Mouse (Mus musculus): ENCODE measurements around the gene Mrtfb. TPM values are rescaled to one million over a fixed set of nuclear protein-coding genes. Genes with fewer than 3 reads are reported as not detected.

Gene Mrtfb
- polyA plus RNA-seq, 2 experiments, result 1.1 to 3.3 TPM

DNA sequence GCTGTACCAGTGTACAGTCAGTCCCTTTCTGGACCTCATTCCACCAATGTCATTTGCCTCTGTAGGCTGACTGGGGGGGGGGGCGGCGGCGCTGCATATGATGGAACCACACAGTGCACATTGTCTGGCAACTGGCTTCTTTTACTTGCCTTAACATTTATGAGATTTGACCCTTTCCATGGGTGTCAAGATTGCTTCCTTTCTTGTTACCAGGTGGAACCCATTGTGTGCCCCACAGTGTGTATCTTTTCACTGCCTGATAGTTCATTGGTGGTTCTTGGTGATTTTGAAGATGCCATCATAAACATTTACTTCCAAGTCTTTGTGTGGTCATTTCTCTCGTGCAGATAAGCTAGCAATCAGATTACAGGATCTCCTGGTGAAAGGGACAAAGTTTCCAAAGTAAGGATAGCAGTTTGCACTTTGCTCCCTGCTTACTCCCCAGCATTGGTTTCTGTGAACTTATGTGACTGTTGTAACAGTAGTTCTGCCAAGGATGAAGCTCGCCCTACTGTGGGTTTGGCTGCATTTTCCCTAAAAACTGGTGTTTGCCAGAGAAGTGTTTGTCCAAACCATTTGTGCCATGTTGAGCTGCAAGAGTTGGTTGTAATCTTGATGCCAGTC lies 56.9 kb downstream of the Mrtfb start:
- peaks cover 0 to 7% of the 10 kb centered on the region in 2 experiments; a peak in 2 of 4 replicates for H3K4me1 ChIP-seq (replicated peaks; ENCODE audit: control insufficient read depth in 2 of 2, insufficient read depth in 2 of 2, low read length in 1 of 2)
- no peaks in the 10 kb centered on the region for H3K36me3 ChIP-seq (replicated peaks; ENCODE audit: control insufficient read depth, insufficient read depth, low read depth)
- no peaks in the 10 kb centered on the region for H3K9me3 ChIP-seq (ENCODE audit: control insufficient read depth, low read length)
- no peak overlapping the region for H3K4me2 ChIP-seq (ENCODE audit: low read depth)
- ATAC-seq (ENCODE audit: insufficient read depth) (no peak), DNase-seq (ENCODE audit: low read depth in 3 of 3, low spot score in 3 of 3) (no peak)
- WGBS (ENCODE audit: insufficient replicate concordance), result 61% methylated on average over 5 of the region's 5 CpGs
- no peak overlapping the region for H3K27ac ChIP-seq
- H3K9ac ChIP-seq (replicated peaks), result no peak overlapping the region
- no peaks in the 10 kb centered on the region for H3K27me3 ChIP-seq (ENCODE audit: control insufficient read depth, insufficient read depth, low read length)
- TF ChIP-seq EP300 (IDR thresholded peaks at IDR 0.05; ENCODE audit: low read depth), result no peak
- no peak for TF ChIP-seq CTCF (IDR thresholded peaks at IDR 0.05; ENCODE audit: low read depth)
- H3K4me3 ChIP-seq (ENCODE audit: insufficient read depth in 1 of 2, low read depth in 2 of 2, low read length in 2 of 2), result no peak overlapping the region

DNA sequence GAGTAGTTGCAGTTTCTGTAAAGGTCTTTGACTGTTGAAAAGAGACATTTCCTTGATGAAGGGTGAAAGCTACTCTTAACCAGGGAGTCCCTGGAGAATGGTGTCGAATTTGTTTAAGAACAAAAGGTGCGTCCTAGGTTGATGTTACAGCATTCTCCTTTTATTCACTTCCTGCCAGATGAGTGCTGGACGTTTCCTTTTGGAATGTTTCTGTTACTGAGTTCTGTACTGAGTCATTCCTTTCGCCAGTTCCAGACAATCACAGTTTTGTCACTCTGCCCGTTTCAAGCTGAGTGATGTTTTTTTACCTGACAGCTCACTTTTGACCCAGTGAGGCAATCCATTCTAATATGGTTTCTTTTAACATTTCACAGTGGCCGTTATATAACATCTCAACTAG lies 67.5 kb downstream of the Mrtfb start:
- Histone ChIP-seq H3K9ac (replicated peaks) (no peak overlapping the region), H3K27ac (no peak overlapping the region), H3K9me3 (ENCODE audit: control insufficient read depth, low read length) (no peaks in the 10 kb centered on the region), H3K36me3 (replicated peaks; ENCODE audit: control insufficient read depth, insufficient read depth, low read depth) (no peaks in the 10 kb centered on the region), H3K4me2 (ENCODE audit: low read depth) (no peak overlapping the region), H3K4me1 (replicated peaks; ENCODE audit: control insufficient read depth in 2 of 2, insufficient read depth in 2 of 2, low read length in 1 of 2) (peaks cover 0 to 3% of the 10 kb centered on the region in 2 experiments; a peak in 1 of 4 replicates), H3K4me3 (ENCODE audit: insufficient read depth in 1 of 2, low read depth in 2 of 2, low read length in 2 of 2) (no peak overlapping the region), H3K27me3 (ENCODE audit: control insufficient read depth, insufficient read depth, low read length) (no peaks in the 10 kb centered on the region)
- no peak for DNase-seq (ENCODE audit: low read depth in 3 of 3, low spot score in 3 of 3)
- no peak for ATAC-seq (ENCODE audit: insufficient read depth)
- WGBS (ENCODE audit: insufficient replicate concordance), result 55% methylated on average over 6 of the region's 6 CpGs
- no peak for TF ChIP-seq CTCF (IDR thresholded peaks at IDR 0.05; ENCODE audit: low read depth)
- no peak for TF ChIP-seq EP300 (IDR thresholded peaks at IDR 0.05; ENCODE audit: low read depth)

- WGBS (ENCODE audit: insufficient replicate concordance), result 61% methylated on average over 3 of the region's 3 CpGs
- DNase-seq (ENCODE audit: low read depth in 3 of 3, low spot score in 3 of 3) (no peak), ATAC-seq (ENCODE audit: insufficient read depth) (0 out of 2 replicates have a peak, but pooled peaks have one; percentile 29)
- no peak overlapping the region for H3K4me2 ChIP-seq (ENCODE audit: low read depth)
- H3K9me3 ChIP-seq (ENCODE audit: control insufficient read depth, low read length), result no peaks in the 10 kb centered on the region
- H3K27me3 ChIP-seq (ENCODE audit: control insufficient read depth, insufficient read depth, low read length), result no peaks in the 10 kb centered on the region
- no peak overlapping the region for H3K27ac ChIP-seq
- H3K4me3 ChIP-seq (ENCODE audit: insufficient read depth in 1 of 2, low read depth in 2 of 2, low read length in 2 of 2), result no peak overlapping the region
- no peak for TF ChIP-seq CTCF (IDR thresholded peaks at IDR 0.05; ENCODE audit: low read depth)
- no peak for TF ChIP-seq EP300 (IDR thresholded peaks at IDR 0.05; ENCODE audit: low read depth)
- H3K36me3 ChIP-seq (replicated peaks; ENCODE audit: control insufficient read depth, insufficient read depth, low read depth), result no peaks in the 10 kb centered on the region
- peaks cover 3 to 12% of the 10 kb centered on the region in 2 experiments; a peak in 3 of 4 replicates for H3K4me1 ChIP-seq (replicated peaks; ENCODE audit: control insufficient read depth in 2 of 2, insufficient read depth in 2 of 2, low read length in 1 of 2)
- no peak overlapping the region for H3K9ac ChIP-seq (replicated peaks)
These were observed 70.3 kb downstream of the Mrtfb start for GRCm38 (mm10) chr16:13326622-13327021.

DNA sequence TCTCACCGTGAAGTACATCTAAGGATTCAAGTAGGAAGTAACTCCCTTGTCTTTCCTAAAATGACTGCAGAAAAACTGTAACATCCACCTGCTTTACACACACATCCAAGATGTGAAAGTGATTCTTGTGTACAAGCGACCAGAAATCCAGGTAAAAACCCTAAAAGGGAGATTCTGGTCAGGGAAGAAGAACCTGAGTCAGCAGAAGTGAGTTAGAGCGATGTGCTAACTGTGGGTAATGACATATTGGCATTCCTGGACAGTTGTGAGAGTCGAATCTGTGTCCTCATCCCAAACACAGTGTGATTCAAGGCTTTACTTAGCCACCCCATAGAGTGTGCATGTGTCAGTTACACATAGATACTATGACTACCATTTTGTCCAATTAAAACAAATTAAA lies 72.4 kb downstream of the Mrtfb start:
- Histone ChIP-seq H3K4me1 (replicated peaks; ENCODE audit: control insufficient read depth in 2 of 2, insufficient read depth in 2 of 2, low read length in 1 of 2) (peaks cover 3 to 12% of the 10 kb centered on the region in 2 experiments; a peak in 3 of 4 replicates), H3K9me3 (ENCODE audit: control insufficient read depth, low read length) (no peaks in the 10 kb centered on the region), H3K4me2 (ENCODE audit: low read depth) (no peak overlapping the region), H3K27ac (no peak overlapping the region), H3K4me3 (ENCODE audit: insufficient read depth in 1 of 2, low read depth in 2 of 2, low read length in 2 of 2) (no peak overlapping the region), H3K27me3 (ENCODE audit: control insufficient read depth, insufficient read depth, low read length) (no peaks in the 10 kb centered on the region), H3K9ac (replicated peaks) (no peak overlapping the region), H3K36me3 (replicated peaks; ENCODE audit: control insufficient read depth, insufficient read depth, low read depth) (no peaks in the 10 kb centered on the region)
- ATAC-seq (ENCODE audit: insufficient read depth), result no peak
- TF ChIP-seq EP300 (IDR thresholded peaks at IDR 0.05; ENCODE audit: low read depth) (no peak), CTCF (IDR thresholded peaks at IDR 0.05; ENCODE audit: low read depth) (no peak)
- WGBS (ENCODE audit: insufficient replicate concordance), result 65% methylated on average over 4 of the region's 4 CpGs
- DNase-seq (ENCODE audit: low read depth in 3 of 3, low spot score in 3 of 3), result no peak

- Histone ChIP-seq H3K4me3 (ENCODE audit: insufficient read depth in 1 of 2, low read depth in 2 of 2, low read length in 2 of 2) (no peak overlapping the region), H3K27me3 (ENCODE audit: control insufficient read depth, insufficient read depth, low read length) (no peaks in the 10 kb centered on the region), H3K36me3 (replicated peaks; ENCODE audit: control insufficient read depth, insufficient read depth, low read depth) (no peaks in the 10 kb centered on the region), H3K4me1 (replicated peaks; ENCODE audit: control insufficient read depth in 2 of 2, insufficient read depth in 2 of 2, low read length in 1 of 2) (peaks cover 3 to 12% of the 10 kb centered on the region in 2 experiments; a peak in 3 of 4 replicates), H3K27ac (no peak overlapping the region), H3K9ac (replicated peaks) (no peak overlapping the region), H3K4me2 (ENCODE audit: low read depth) (no peak overlapping the region), H3K9me3 (ENCODE audit: control insufficient read depth, low read length) (no peaks in the 10 kb centered on the region)
- ATAC-seq (ENCODE audit: insufficient read depth) (peak; percentile 81), DNase-seq (ENCODE audit: low read depth in 3 of 3, low spot score in 3 of 3) (peak; percentile 1 to 22 (median 20))
- TF ChIP-seq CTCF (IDR thresholded peaks at IDR 0.05; ENCODE audit: low read depth), result no peak
- peak; percentile 65 for TF ChIP-seq EP300 (IDR thresholded peaks at IDR 0.05; ENCODE audit: low read depth)
- WGBS (ENCODE audit: insufficient replicate concordance), result 25% methylated on average over 3 of the region's 3 CpGs
These were observed 73.4 kb downstream of the Mrtfb start for GRCm38 (mm10) chr16:13329640-13330039.
